Mouse (Mus musculus) small intestine, adult 2 months (tissue): ENCODE results near the gene Sh3pxd2b. TPM values are rescaled to one million over a fixed set of nuclear protein-coding genes. Genes with fewer than 3 reads are reported as not detected.

Experiments used
- H3K27ac ChIP-seq: fragments of 200-500 bp; 2 replicates; pipeline ENCODE4 v1.5.1; 2012; ENCODE audit warnings: low read depth, low read length, control low read depth, inconsistent platforms; ENCODE audit not compliant: insufficient read depth
- H3K27me3 ChIP-seq: fragments of 200-500 bp; 2 replicates; pipeline ENCODE4 v1.6.1; 2012; ENCODE audit warnings: mild to moderate bottlenecking, moderate library complexity, low read length, inconsistent platforms; ENCODE audit not compliant: control insufficient read depth, insufficient read depth
- H3K36me3 ChIP-seq: fragments of 200-500 bp; 2 replicates; pipeline ENCODE4 v1.6.1; 2012; ENCODE audit warnings: mild to moderate bottlenecking, low read length, control low read depth, inconsistent platforms; ENCODE audit not compliant: control insufficient read depth, insufficient read depth
- H3K4me1 ChIP-seq: fragments of 200-500 bp; 2 replicates; pipeline ENCODE4 v1.6.1; 2012; ENCODE audit warnings: low read length, inconsistent platforms, mixed read lengths; ENCODE audit not compliant: control insufficient read depth, insufficient read depth, insufficient read length
- H3K4me3 ChIP-seq: fragments of 200-500 bp; 2 replicates; pipeline ENCODE4 v1.5.1; 2012; ENCODE audit warnings: low read depth, mild to moderate bottlenecking, control low read depth, inconsistent platforms, low read length, moderate library complexity
- CTCF ChIP-seq: fragments of 200-500 bp; IDR thresholded peaks from 2 replicates; pipeline ENCODE4 v1.5.1; 2012; ENCODE audit warnings: low read depth, mild to moderate bottlenecking, control low read depth, inconsistent platforms, low read length, moderate library complexity, mixed read lengths; ENCODE audit not compliant: insufficient replicate concordance, insufficient read length; ENCODE audit errors: extremely low read depth
- POLR2A ChIP-seq: fragments of 200-500 bp; IDR thresholded peaks from 2 replicates; pipeline ENCODE4 v1.6.1; 2012; ENCODE audit warnings: low read depth, mild to moderate bottlenecking, control low read depth, inconsistent platforms, low read length, moderate library complexity
- WGBS: fragments of 180-500 bp; shearing (Covaris S2); methylation state at CpG from one replicate; pipeline ENCODE4 v1.1.7; 2018; 5-methylcytosine and 5-hydroxymethylcytosine counted together
- polyA plus RNA-seq: library from polyadenylated mRNA; depleted of rRNA; stranded (reverse); fragments of >200 nt; gene quantifications from 2 replicates; pipeline ENCODE4 v1.2.3, GENCODE M21; 2012

Gene Sh3pxd2b
- polyA plus RNA-seq, 1 experiment, result 2.4 TPM

DNA sequence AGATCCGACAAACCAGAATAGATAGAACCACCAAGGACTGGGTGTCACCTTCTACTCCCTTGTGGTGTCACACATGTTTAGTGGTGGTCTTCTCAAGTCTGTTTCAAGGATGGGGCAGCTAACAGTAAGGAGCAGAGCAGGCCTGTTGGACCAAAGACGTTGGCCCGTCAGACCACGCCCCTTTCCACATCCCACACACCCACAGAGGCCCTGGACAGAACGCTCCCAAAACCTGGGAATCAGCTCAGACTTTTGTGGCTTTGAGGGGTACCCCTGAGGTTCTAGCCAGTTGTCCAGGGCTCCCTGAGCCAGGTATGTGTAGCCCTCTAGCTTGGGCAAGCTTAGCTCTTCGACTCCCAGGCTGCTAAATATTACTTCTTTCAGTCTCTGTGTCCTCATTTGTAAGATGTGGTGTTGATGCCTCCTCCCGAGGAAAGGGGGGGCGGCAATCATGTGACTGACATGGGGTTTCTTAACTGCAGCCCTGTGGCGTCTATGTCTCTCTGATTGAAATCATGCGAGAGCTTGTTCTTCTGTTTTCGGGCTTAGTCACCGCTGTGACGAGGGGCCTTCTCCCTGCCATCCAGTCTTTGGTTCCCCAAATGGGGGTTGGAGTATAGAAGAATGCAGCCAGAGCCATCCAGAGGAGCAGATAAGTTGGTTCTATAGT, 1.8 kb downstream of the Sh3pxd2b start:
- Histone ChIP-seq H3K27me3 (peaks cover 2% of the 10 kb centered on the region), H3K4me3 (no peak overlapping the region), H3K4me1 (no peaks in the 10 kb centered on the region), H3K27ac (no peak overlapping the region), H3K36me3 (no peaks in the 10 kb centered on the region)
- no peak for TF ChIP-seq POLR2A
- no peak for TF ChIP-seq CTCF
- WGBS, result 69% methylated on average over 13 of the region's 13 CpGs

DNA sequence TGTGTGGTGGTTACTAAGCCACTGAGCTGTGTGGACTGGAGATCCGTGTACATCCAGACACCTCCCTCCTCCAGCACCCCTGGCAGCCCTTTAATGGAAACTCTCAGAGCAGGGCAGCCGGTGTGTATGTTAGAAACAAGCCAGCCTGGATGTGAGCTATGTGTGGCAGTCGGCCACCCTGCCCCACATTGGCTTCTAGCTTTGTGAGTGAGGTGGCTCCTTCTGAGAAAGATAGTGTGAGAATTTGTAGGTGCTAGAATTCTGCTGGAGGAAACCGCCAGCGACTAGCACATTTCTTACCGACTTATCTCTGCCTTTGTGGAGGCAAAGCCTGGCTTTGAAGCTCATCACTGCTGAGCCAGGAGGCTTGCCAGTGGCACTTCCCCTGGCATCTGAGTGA, 5.3 kb downstream of the Sh3pxd2b start:
- 71% methylated on average over 6 of the region's 6 CpGs for WGBS
- 0 out of 2 replicates have a peak, but pooled peaks cover 5% of the 10 kb centered on the region for H3K4me1 ChIP-seq
- H3K36me3 ChIP-seq, result no peaks in the 10 kb centered on the region
- no peak overlapping the region for H3K4me3 ChIP-seq
- no peak overlapping the region for H3K27ac ChIP-seq
- TF ChIP-seq POLR2A (no peak), CTCF (no peak)
- peaks cover under 1% of the 10 kb centered on the region; the same call in 1 of the 2 replicates for H3K27me3 ChIP-seq

DNA sequence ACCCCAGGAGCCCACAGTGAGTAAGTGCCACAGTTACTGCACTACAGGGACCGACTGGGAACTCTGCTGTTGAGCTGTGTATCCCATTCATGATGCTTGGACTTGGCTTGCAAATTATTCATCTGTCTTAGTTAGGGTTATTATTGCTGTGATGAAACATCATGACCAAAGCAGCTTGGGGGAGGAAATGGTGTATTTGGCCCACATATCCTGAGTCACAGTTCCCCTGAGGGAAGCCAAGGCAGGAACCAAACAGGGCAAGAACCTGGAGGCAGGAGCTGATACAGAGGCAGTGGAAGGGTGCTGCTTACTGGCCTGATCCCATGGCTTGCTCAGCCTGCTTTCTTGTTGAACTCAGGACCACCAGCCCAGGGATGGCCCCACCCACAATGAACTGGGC, 7.8 kb downstream of the Sh3pxd2b start:
- 63% methylated on average over 1 of the region's 1 CpGs for WGBS
- H3K4me3 ChIP-seq, result no peak overlapping the region

DNA sequence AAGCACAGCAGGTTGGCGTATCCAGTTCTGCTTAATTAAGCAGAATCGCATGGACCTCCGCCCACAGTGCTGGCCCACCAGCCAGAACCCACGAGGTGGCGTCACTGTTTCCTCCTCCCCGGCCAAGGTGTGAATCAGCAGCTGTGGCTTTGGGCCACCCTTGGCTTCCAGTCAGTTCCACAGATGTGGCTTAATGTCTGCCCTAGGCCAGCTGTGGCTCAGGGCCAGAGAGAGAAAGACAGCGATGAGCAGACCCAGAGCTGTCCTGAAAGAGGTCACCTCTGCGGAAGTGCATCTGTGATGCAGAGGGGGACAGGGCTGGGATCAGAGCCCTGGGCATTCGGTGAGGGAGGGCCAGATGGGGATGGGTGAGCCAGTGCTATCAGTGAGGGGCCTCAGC, 10.1 kb downstream of the Sh3pxd2b start:
- no peak for TF ChIP-seq POLR2A
- no peak for TF ChIP-seq CTCF
- H3K27ac ChIP-seq, result 0 out of 2 replicates have a peak overlapping the region, but pooled peaks have one; percentile 1
- H3K27me3 ChIP-seq, result no peaks in the 10 kb centered on the region
- peaks cover 5% of the 10 kb centered on the region; the same call in 1 of the 2 replicates for H3K4me1 ChIP-seq
- WGBS, result 58% methylated on average over 9 of the region's 9 CpGs
- H3K36me3 ChIP-seq, result no peaks in the 10 kb centered on the region
- H3K4me3 ChIP-seq, result no peak overlapping the region

More for the DNA sequence above, 7.8 kb downstream of the Sh3pxd2b start:
- Histone ChIP-seq H3K27me3 (no peaks in the 10 kb centered on the region), H3K4me1 (peaks cover 5% of the 10 kb centered on the region; the same call in 1 of the 2 replicates), H3K36me3 (no peaks in the 10 kb centered on the region), H3K27ac (no peak overlapping the region)
- TF ChIP-seq POLR2A, result no peak
- TF ChIP-seq CTCF, result no peak

DNA sequence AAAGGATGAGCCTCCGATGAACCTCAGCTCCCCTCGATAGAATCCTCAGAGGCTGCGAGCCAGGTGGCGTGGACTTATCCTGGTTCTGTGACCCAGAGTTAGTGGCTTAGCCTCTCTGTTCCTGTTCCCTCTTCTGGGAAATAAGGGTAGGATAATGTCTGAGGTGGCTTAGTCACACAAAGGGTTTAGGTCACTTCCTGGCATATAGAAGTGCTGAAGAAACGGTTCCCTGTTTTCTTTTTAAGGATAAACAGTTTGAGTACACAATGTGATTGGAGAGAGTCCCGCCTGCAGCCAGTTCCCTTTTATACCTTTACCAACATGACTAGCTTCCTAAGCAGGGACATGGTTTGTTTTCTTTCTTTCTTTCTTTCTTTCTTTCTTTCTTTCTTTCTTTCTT, 10.8 kb downstream of the Sh3pxd2b start:
- Histone ChIP-seq H3K4me3 (no peak overlapping the region), H3K27me3 (no peaks in the 10 kb centered on the region), H3K27ac (no peak overlapping the region), H3K36me3 (no peaks in the 10 kb centered on the region), H3K4me1 (peaks cover 10% of the 10 kb centered on the region; the same call in 1 of the 2 replicates)
- no peak for TF ChIP-seq POLR2A
- no peak for TF ChIP-seq CTCF
- 57% methylated on average over 6 of the region's 6 CpGs for WGBS

DNA sequence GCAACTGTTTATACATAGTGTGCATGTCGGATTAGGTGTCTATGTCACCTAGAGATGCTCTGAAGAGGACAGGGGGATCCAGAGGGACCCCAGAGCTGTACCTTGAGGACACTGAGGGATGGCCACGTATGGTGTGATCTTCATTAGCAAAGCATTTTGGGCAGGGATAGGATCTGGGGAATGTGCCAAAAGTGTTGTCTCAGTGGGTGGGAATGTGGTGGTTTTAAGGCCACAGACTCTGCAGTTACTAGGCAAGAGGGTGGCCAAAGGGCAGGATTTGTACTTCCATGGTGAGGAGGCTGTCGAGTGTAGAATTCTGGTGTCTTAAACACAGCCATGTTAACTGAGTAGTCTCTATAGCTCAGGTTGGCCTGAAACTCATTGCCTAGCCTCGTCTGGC, 11.9 kb downstream of the Sh3pxd2b start:
- WGBS, result 74% methylated on average over 4 of the region's 4 CpGs
- H3K36me3 ChIP-seq, result no peaks in the 10 kb centered on the region
- H3K4me3 ChIP-seq, result no peak overlapping the region
- H3K27ac ChIP-seq, result no peak overlapping the region
- H3K4me1 ChIP-seq, result peaks cover 13% of the 10 kb centered on the region; the same call in 1 of the 2 replicates
- no peaks in the 10 kb centered on the region for H3K27me3 ChIP-seq
- TF ChIP-seq POLR2A, result no peak
- no peak for TF ChIP-seq CTCF

DNA sequence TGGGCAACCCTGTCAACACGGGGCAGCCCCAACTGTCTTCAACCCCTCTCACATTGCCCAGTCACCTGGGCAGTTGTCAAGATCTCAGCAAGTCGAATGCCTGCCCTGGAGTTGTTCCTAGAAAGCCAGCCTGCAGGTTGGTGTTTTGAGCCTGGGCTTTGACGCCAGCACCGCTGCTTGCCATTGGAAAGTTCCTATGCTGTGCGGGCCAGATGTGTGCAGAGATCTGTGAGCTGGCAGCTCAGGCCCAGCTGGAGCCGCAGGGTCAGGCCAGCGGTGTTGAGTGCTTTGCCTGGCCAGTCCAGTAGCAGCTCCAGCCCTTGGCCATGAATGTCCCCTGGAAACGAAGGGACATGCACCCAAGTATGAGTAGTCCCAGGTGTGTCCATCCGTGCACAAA, 14.2 kb downstream of the Sh3pxd2b start:
- WGBS, result 88% methylated on average over 9 of the region's 9 CpGs
- H3K27ac ChIP-seq, result no peak overlapping the region
- H3K4me1 ChIP-seq, result peaks cover 13% of the 10 kb centered on the region; the same call in 1 of the 2 replicates
- no peak overlapping the region for H3K4me3 ChIP-seq
- H3K36me3 ChIP-seq, result no peaks in the 10 kb centered on the region
- no peak for TF ChIP-seq POLR2A
- TF ChIP-seq CTCF, result no peak
- H3K27me3 ChIP-seq, result no peaks in the 10 kb centered on the region
